Mouse (Mus musculus) splenic B cell, adult 2 months (primary cell): ENCODE measurements around the gene Dnaaf2.
A peak's percentile ranks its signal among the peaks of the same experiment; 100 is the strongest.

Experiments used
- DNase-seq: peaks from one replicate; pipeline ENCODE4 v3.0.0-alpha.2; 2011; ENCODE audit warnings: low read depth, low spot score
- H3K27me3 ChIP-seq: 2 replicates; pipeline ENCODE4 v1.6.1; 2012; ENCODE audit warnings: mild to moderate bottlenecking, low read length, moderate library complexity, mixed read lengths; ENCODE audit not compliant: control insufficient read depth, poor library complexity, insufficient read depth, severe bottlenecking
- H3K36me3 ChIP-seq: 2 replicates; pipeline ENCODE4 v1.6.1; 2012; ENCODE audit warnings: mild to moderate bottlenecking, low read length, moderate library complexity, mixed read lengths; ENCODE audit not compliant: control insufficient read depth, poor library complexity, insufficient read depth, severe bottlenecking

The Dnaaf2 gene

GRCm38 (mm10) chr12:69210056-69210979 is 12.1 kb upstream of the Dnaaf2 start:
- Histone ChIP-seq H3K36me3 (no peaks in the 10 kb centered on the region; the same call in 1 of the 2 replicates), H3K27me3 (no peaks in the 10 kb centered on the region)
- DNase-seq, result no peak

- H3K27me3 ChIP-seq, result no peaks in the 10 kb centered on the region
- H3K36me3 ChIP-seq, result no peaks in the 10 kb centered on the region; the same call in 1 of the 2 replicates
- peak; percentile 30 for DNase-seq
Observed at GRCm38 (mm10) chr12:69208520-69208919, 10.3 kb upstream of the Dnaaf2 start.

DNA sequence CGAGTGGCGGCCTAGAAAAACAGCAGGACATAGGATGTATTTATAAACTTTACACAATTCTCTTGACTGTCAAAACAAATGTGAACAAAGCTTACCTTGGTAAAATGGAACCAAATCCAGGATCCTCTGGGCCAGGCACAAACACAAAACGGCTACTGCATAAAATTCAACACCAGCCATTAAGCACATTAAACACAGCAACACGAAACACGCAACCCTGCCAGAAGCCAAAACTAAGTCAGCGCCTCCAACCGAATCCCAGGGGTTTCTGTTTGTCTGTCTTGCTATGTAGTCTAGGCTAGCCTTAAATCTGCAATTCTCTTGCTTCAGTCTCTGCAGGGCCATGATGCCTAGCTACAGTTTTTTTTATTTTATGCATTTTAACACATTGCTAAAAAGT is 9.7 kb upstream of the Dnaaf2 start:
- no peaks in the 10 kb centered on the region; the same call in 1 of the 2 replicates for H3K36me3 ChIP-seq
- H3K27me3 ChIP-seq, result no peaks in the 10 kb centered on the region
- DNase-seq, result no peak

GRCm38 (mm10) chr12:69207396-69207795 is 9.2 kb upstream of the Dnaaf2 start:
- no peak for DNase-seq
- Histone ChIP-seq H3K36me3 (no peaks in the 10 kb centered on the region; the same call in 1 of the 2 replicates), H3K27me3 (no peaks in the 10 kb centered on the region)

- DNase-seq, result peak; percentile 56
- Histone ChIP-seq H3K27me3 (no peaks in the 10 kb centered on the region), H3K36me3 (no peaks in the 10 kb centered on the region; the same call in 1 of the 2 replicates)
Observed at GRCm38 (mm10) chr12:69204052-69204833, 6.0 kb upstream of the Dnaaf2 start, which contains the start of gene Gm49384. Gene Gm49384 (minus strand): TSS chr12:69204267.

GRCm38 (mm10) chr12:69198985-69199384 is 756 bp upstream of the Dnaaf2 start:
- no peak for DNase-seq
- H3K36me3 ChIP-seq, result no peaks in the 10 kb centered on the region
- H3K27me3 ChIP-seq, result no peaks in the 10 kb centered on the region

GRCm38 (mm10) chr12:69197378-69198163 is 658 bp downstream of the Dnaaf2 start:
- Histone ChIP-seq H3K27me3 (no peaks in the 10 kb centered on the region), H3K36me3 (no peaks in the 10 kb centered on the region)
- peak; percentile 64 for DNase-seq

DNA sequence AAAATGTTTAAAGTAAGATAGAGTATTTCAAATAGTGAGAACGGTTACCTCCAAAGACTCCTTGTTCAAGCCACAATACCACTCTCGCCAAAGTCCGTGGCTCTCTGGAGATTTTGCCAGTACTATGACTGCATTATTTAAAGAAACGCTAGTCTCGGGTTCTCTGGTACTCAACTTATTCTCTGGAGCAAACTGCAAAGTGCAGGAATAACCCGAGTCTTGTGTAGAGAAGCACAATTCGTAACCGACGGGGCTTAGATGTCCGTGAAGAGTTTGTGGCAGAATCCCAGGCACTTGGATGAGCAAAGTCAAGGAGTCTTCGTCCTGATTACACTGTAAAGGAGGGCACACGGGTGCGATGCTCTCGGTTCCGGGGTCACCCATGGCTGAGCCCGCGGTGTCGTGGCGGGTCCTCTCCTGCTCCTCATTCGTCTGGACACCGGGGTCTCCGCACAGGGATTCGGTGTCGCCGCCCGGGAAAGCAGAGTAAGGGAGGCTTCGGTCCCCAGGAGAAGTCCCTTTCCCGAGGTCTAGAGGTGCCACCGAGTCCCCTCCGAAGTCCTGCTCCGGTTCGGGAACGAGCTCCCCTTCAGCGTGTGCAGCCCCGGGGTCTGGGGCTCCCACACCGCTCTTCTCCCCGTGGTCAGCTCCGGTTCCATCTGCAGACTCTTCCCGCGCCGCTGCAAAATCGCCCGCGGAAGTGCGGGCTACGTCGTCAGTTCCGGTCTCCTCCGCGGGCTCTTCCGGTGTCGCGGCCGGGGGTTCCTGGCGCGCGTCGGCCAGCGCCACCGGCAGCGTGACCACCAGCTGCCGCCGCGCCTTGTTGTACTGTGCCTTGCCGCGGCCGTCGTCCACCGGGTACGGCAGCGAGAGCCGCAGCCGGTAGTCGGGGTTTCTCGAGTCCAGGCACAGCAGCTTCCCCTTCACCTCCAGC is 1.5 kb downstream of the Dnaaf2 start, which contains the start of gene Gm49383:
Gene Gm49383, minus strand, starts transcription at position 661 of the 934 bp plus-strand sequence.
- no peaks in the 10 kb centered on the region for H3K27me3 ChIP-seq
- no peaks in the 10 kb centered on the region for H3K36me3 ChIP-seq
- DNase-seq, result peak; percentile 72

GRCm38 (mm10) chr12:69192637-69193036 is 5.6 kb downstream of the Dnaaf2 start:
- Histone ChIP-seq H3K27me3 (no peaks in the 10 kb centered on the region), H3K36me3 (0 out of 2 replicates have a peak, but pooled peaks cover 2% of the 10 kb centered on the region)
- no peak for DNase-seq

- Histone ChIP-seq H3K36me3 (0 out of 2 replicates have a peak, but pooled peaks cover 2% of the 10 kb centered on the region), H3K27me3 (no peaks in the 10 kb centered on the region)
- DNase-seq, result no peak
Observed at GRCm38 (mm10) chr12:69191396-69191795, 6.8 kb downstream of the Dnaaf2 start.

DNA sequence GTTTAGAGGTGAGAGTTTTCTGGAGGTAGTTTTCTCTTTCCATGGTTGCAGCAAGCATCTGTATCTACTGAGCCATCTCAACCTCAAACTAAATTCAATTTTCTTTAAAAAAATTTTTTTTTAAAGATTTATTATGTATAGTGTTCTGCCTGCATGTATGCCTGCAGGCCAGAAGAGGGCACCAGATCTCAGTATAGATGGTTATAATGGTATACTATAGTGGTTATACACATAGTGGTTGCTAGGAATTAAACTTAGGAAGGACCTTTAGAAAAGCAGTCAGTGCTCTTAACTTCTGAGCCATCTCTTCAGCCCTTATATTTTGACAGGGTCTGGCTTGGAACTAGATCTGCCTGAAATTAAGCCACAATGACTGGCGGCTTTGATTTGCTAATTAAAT is 7.7 kb downstream of the Dnaaf2 start:
- no peaks in the 10 kb centered on the region for H3K27me3 ChIP-seq
- 0 out of 2 replicates have a peak, but pooled peaks cover 2% of the 10 kb centered on the region for H3K36me3 ChIP-seq
- DNase-seq, result peak; percentile 29

- no peak for DNase-seq
Observed at GRCm38 (mm10) chr12:69190074-69190473, 8.2 kb downstream of the Dnaaf2 start.

GRCm38 (mm10) chr12:69186811-69187471 is 11.3 kb downstream of the Dnaaf2 start:
- H3K36me3 ChIP-seq, result peaks cover 5% of the 10 kb centered on the region; the same call in 1 of the 2 replicates
- DNase-seq, result no peak

More at GRCm38 (mm10) chr12:69190074-69190473, 8.2 kb downstream of the Dnaaf2 start:
- no peaks in the 10 kb centered on the region for H3K27me3 ChIP-seq
- H3K36me3 ChIP-seq, result 0 out of 2 replicates have a peak, but pooled peaks cover 2% of the 10 kb centered on the region

More at GRCm38 (mm10) chr12:69186811-69187471, 11.3 kb downstream of the Dnaaf2 start:
- H3K27me3 ChIP-seq, result no peaks in the 10 kb centered on the region
